Mouse (Mus musculus) MEL-GATA-1-ER (cell line): ENCODE results near the gene Hba-a2.
"Not testable (repeated sequence)": the region's sequence is repeated elsewhere in the genome, so short reads cannot be mapped to it uniquely, and the experiment has no call there.

ENCODE experiments used
- DNase-seq: peaks from one replicate; pipeline ENCODE4 v3.0.0-alpha.2; 2012; ENCODE audit warnings: low read depth; ENCODE audit errors: extremely low read depth

The Hba-a2 gene

GRCm38 (mm10) chr11:32283091-32283777 is 13.1 kb upstream of the Hba-a2 start, which contains the start of gene Hba-a1:
Gene Hba-a1 (plus strand): TSS chr11:32283511.
- DNase-seq: not testable (repeated sequence)

GRCm38 (mm10) chr11:32284582-32284981 is 11.7 kb upstream of the Hba-a2 start:
- DNase-seq: not testable (repeated sequence)

- DNase-seq: no peak
These were observed 11.1 kb upstream of the Hba-a2 start for GRCm38 (mm10) chr11:32285031-32285775.

DNA sequence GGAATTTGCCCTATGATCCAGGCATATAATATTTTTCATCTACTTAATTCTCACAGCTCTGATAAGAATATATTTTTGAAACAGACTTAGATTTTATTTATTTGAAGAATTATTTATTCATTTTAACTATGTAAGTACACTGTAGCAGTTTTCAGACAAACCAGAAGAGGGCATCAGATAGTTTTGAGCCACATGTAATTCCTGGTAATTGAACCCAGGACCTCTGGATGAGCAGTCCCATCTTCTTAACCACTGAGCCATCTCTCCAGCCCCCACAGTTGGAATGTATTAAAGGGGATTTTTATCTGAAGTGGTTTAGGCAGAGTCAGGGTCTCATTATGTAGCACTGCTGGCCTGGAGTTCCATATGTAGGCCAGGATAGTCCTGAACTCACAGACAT is 10.4 kb upstream of the Hba-a2 start:
- not testable (repeated sequence) for DNase-seq

GRCm38 (mm10) chr11:32286695-32287492 is 9.4 kb upstream of the Hba-a2 start, which contains the start of gene Hbq1b:
Gene Hbq1b (plus strand): TSS chr11:32286965.
- DNase-seq: not testable (repeated sequence)

DNA sequence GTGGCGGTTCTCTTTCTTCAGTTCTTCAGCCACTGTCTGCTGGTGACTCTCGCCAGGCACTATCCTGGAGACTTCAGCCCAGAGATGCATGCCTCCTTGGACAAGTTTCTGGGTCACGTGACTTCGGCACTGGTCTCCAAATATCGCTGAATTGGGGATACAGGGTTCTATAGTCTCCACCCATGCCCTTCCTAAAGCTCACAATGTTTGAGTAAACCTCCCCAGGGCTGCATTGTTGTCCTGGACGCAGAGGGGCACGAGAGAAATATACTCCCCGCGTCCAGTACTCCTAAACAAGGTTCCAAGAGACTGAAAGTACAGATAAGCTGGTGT is 8.8 kb upstream of the Hba-a2 start:
- DNase-seq: no peak

DNA sequence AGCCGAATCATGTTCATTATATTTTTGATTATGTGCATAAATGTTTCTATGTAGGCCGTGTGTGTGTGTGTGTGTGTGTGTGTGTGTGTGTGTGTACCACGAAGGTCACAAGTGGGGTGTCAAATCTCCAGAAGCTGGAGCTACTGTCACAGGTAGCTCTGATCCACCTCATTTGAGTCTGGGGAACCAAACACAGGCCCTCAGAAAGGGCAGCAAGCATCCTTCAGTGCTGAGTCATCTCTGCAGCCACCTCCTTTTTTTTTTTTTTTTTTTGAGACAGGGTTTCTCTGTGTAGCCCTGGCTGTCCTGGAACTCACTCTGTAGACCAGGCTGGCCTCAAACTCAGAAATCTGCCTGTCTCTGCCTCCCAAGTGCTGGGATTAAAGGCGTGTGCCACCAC is 3.5 kb upstream of the Hba-a2 start:
- DNase-seq: not testable (repeated sequence)

GRCm38 (mm10) chr11:32293479-32293878 is 2.8 kb upstream of the Hba-a2 start:
- not testable (repeated sequence) for DNase-seq

DNA sequence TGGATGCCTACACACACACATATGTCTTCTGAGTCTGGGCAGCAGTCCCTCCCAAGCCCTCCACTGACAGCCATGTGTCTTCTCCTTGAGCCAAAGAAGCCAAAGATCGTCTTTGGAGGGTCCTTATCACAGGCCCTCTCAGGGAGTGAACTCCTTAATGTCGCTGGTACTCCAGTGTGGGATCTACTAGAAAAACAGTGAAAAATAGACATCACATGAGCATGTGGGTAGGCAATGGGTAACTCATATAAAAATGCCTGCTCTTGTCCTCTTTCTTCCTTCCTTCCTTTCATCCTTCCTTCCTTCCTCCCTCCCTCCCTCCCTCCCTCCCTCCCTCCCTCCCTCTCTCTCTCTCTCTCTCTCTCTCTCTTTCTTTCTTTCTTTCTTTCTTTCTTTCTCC is 1.1 kb downstream of the Hba-a2 start:
- not testable (repeated sequence) for DNase-seq

DNA sequence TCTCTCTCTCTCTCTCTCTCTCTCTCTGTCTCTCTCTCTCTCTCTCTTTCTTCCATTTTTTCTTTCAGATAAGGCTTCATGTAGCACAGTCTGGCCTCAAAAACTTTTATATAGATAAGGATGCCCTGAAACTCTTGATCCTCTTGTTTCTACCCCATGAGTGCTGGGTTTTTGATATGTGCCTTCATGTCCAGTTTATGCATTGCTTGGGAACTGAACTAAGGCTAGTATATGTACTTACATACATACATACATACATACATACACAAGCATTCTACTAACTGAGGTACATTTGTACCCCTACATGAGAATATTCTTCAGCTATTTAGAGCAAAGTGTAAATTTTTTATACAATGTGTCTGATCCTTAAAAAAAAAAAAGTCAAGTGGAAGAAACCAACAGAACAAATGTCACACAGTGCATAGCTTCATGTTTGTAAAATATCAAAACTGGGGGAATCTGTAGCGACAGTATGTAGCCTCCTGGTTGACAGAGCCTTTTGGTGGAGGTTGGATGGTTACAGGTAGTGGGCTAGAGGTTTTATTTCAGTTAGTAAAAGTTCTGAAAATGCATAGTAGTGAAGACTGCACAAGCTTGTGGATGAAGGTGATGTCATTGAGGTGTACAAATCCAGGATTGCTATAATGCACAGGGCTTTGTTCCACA is 1.7 kb downstream of the Hba-a2 start:
- no peak for DNase-seq

GRCm38 (mm10) chr11:32298532-32298918 is 2.2 kb downstream of the Hba-a2 start:
- no peak for DNase-seq

GRCm38 (mm10) chr11:32299865-32300264 is 3.6 kb downstream of the Hba-a2 start, which contains the start of gene Hbq1a:
Gene Hbq1a (plus strand): TSS chr11:32300069.
- not testable (repeated sequence) for DNase-seq

GRCm38 (mm10) chr11:32300279-32301267 is 4.3 kb downstream of the Hba-a2 start:
- no peak for DNase-seq

- DNase-seq: no peak
These were observed 5.2 kb downstream of the Hba-a2 start for GRCm38 (mm10) chr11:32301506-32301905.

DNA sequence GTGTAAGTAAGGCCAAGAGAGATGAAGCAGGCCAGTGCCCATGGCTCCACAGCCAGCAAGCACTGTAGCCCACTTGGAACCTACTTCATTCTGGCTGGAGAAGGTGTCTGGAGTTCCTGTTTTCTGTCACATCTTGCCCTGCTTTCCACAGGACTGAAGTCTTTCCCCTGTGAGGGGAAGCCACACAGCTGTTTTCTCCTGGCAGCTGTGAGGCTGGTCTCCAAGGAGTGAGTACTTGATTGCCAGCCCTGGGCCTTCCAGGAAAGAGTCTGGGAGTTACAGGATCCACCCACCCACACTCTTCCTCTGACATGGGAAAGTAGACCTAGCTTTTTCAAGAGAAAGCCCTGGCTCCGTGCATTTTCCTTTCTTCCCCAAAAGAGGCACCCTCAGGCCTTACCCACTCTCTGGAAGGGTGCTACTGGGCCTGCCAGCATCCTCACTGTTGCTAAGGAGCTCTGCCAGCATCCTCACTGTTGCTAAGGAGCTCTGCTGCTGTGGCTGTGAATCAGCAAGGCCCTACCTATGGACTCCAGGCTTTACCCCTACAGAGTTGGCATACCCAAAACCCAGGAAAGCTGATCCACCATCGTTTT is 6.6 kb downstream of the Hba-a2 start:
- DNase-seq: no peak

DNA sequence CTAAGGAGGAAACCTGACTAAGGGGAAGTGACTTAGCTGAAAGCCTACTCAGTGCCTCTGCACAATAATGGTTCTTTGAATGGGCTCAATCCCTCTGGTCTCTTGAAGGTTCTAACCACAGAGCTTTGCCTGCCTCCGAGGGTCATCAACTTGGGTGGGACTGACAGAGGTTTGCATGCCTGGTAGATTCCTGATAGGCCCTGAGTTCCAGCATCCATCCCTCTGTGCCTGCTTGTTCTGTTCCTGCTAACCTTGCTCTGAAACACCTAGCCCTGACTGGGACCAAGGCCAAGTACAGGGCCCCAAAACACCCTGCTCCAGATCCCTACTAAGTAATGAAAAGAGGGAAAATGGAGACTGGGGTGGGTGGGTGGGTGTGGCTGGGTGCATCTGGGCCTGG is 7.2 kb downstream of the Hba-a2 start:
- DNase-seq: no peak

DNA sequence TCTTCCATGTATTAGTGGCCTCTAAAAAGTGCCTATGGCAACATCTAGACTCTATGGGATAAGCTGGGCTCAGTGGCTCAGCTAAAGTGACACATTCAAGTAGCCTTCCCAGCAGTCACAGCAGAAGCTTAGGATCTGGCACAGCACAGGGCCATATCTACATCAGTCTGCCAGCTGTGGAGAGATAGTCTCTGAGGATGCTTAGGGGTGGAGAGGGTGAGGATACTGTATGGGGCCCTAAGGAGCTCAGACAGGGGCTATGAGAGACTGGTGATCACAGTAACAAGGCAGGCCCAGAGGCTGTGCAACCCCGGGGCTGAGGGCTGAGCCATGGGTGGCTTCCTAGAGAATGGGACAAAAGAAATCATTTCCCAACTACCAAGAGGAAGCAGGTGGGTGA is 10.7 kb downstream of the Hba-a2 start:
- no peak for DNase-seq

DNA sequence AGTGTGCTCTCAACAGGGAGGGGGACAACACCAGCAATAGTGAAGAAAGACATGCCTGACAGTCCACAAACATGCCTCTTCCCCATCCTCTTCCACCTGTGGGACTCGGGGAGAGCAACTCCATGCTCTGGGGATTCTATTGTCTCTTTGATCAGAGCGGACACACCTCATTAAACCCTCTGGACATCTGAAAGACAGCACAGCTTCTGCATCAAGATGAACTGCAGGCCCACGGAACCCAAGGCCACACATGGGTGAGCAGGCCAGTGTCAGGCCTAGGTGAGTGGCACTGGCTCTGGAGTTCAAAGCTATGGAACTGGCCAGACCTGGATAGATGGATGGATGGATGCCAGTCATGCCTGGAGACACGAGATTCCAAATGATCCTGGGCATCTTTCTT is 13.2 kb downstream of the Hba-a2 start:
- DNase-seq: no peak

DNA sequence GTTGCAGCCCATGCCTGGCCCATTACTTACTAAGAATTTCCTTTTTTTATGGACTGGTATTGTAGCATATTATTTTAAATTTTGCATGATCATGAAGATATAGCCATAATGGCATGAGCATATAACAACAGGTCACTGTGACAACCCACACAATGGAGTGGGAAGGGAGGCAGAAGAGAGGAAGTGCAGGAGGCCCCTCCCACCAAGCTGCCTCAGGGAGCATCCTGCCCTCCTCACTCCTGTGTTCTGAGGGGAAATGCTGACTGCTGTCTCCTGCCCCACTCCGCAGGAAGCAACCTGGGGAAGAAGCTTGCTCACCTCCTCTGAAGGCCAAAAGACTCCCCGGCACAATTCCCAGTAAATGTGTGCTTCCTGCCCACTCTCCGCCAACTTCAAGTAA is 13.6 kb downstream of the Hba-a2 start:
- no peak for DNase-seq

GRCm38 (mm10) chr11:32316009-32316408 is 19.7 kb downstream of the Hba-a2 start:
- no peak for DNase-seq
